Mouse (Mus musculus): ENCODE measurements around the gene Gata3. TPM values are rescaled to one million over a fixed set of nuclear protein-coding genes. Genes with fewer than 3 reads are reported as not detected.
A peak's percentile ranks its signal among the peaks of the same experiment; 100 is the strongest.

Gene Gata3
- polyA plus RNA-seq (2016; fragmentation: Nextera tagmentation; extraction: Ambion mirVana): 7.9 and 8.0 TPM in 2 replicates

GRCm38 (mm10) chr2:9889651-9890183 is at the start of gene Gata3:
Gene Gata3 (minus strand): TSS chr2:9890034.
- no peak for ATAC-seq (ENCODE audit: insufficient number of reproducible peaks, low FRiP score)
- Histone ChIP-seq H3K9ac (no peak within 1 kb of the TSS), H3K9me3 (replicated peaks) (0 out of 2 replicates have a peak, but pooled peaks cover 3% of the 10 kb centered on the region), H3K4me3 (peak within 1 kb of the TSS; percentile 36), H3K4me2 (peak within 1 kb of the TSS; percentile 68), H3K4me1 (replicated peaks) (peaks cover 14% of the 10 kb centered on the region), H3K27ac (ENCODE audit: poor library complexity, severe bottlenecking) (no peak within 1 kb of the TSS), H3K27me3 (replicated peaks) (peaks cover 93% of the 10 kb centered on the region), H3K36me3 (no peaks in the 10 kb centered on the region)
- under 1% methylated on average over 23 of the region's 23 CpGs for WGBS

DNA sequence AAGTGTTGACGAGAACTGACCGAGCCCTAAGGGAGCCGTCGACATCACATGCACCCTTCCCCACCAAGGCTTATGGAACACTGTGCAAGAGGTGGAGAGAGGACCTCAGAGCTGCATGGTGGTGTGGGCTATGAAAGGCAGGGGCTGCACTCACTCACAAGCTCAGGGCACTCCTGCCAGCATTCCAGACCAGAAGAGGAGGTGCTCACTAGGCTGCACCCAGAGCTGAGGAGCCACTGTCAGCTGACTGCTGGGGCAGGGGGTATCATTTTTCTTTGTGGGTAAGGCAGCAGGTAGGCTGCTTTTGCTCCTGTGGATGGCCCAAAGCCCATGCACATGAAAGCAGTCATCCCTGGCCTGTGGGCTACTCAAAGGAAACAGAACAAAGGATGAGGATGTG is 49.4 kb upstream of the Gata3 start:
- no peaks in the 10 kb centered on the region; the same call in 1 of the 2 replicates for H3K36me3 ChIP-seq
- no peak overlapping the region for H3K4me3 ChIP-seq
- peak; percentile 22; the same call in 1 of the 2 replicates for ATAC-seq (ENCODE audit: insufficient number of reproducible peaks, low FRiP score)
- H3K4me1 ChIP-seq (replicated peaks): peaks cover 11% of the 10 kb centered on the region
- WGBS: 63% methylated on average over 4 of the region's 4 CpGs
- H3K27me3 ChIP-seq (replicated peaks): no peaks in the 10 kb centered on the region
- H3K27ac ChIP-seq (ENCODE audit: poor library complexity, severe bottlenecking): no peak overlapping the region
- no peaks in the 10 kb centered on the region for H3K9me3 ChIP-seq (replicated peaks)
- no peak overlapping the region for H3K9ac ChIP-seq
- no peak overlapping the region for H3K4me2 ChIP-seq

GRCm38 (mm10) chr2:9935965-9936364 is 46.1 kb upstream of the Gata3 start:
- Histone ChIP-seq H3K9me3 (replicated peaks) (no peaks in the 10 kb centered on the region), H3K36me3 (no peaks in the 10 kb centered on the region; the same call in 1 of the 2 replicates), H3K4me2 (peak overlapping the region; percentile 36; the same call in 1 of the 2 replicates), H3K27me3 (replicated peaks) (no peaks in the 10 kb centered on the region), H3K27ac (ENCODE audit: poor library complexity, severe bottlenecking) (no peak overlapping the region), H3K4me1 (replicated peaks) (peaks cover 11% of the 10 kb centered on the region), H3K9ac (no peak overlapping the region), H3K4me3 (no peak overlapping the region)
- ATAC-seq (ENCODE audit: insufficient number of reproducible peaks, low FRiP score): 0 out of 2 replicates have a peak, but pooled peaks have one; percentile 36
- 0% methylated on average over 1 of the region's 1 CpGs for WGBS

DNA sequence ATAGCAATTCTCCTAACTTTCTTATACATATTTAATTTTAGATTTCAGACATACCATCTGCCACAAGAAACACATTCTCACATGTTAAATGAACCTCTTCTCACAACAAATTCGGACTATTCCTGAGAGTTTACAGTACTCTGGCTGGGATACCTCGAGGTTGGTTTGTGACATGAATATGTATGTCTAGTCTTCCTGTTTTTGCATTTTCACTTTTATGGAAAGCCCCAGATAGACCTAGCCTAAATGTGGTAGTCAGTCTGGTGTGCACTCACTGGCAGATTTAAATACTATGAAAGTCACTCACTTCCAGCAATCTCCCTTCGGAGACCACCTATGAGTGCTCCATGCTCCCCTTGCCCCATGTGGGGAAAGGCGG is 37.1 kb upstream of the Gata3 start:
- Histone ChIP-seq H3K4me2 (no peak overlapping the region), H3K9ac (no peak overlapping the region), H3K36me3 (peaks cover 10% of the 10 kb centered on the region; the same call in 1 of the 2 replicates), H3K4me1 (replicated peaks) (peaks cover 5% of the 10 kb centered on the region; the same call in 1 of the 2 replicates), H3K27me3 (replicated peaks) (no peaks in the 10 kb centered on the region), H3K4me3 (no peak overlapping the region), H3K9me3 (replicated peaks) (no peaks in the 10 kb centered on the region), H3K27ac (ENCODE audit: poor library complexity, severe bottlenecking) (no peak overlapping the region)
- 81% methylated on average over 4 of the region's 4 CpGs for WGBS
- no peak for ATAC-seq (ENCODE audit: insufficient number of reproducible peaks, low FRiP score)

DNA sequence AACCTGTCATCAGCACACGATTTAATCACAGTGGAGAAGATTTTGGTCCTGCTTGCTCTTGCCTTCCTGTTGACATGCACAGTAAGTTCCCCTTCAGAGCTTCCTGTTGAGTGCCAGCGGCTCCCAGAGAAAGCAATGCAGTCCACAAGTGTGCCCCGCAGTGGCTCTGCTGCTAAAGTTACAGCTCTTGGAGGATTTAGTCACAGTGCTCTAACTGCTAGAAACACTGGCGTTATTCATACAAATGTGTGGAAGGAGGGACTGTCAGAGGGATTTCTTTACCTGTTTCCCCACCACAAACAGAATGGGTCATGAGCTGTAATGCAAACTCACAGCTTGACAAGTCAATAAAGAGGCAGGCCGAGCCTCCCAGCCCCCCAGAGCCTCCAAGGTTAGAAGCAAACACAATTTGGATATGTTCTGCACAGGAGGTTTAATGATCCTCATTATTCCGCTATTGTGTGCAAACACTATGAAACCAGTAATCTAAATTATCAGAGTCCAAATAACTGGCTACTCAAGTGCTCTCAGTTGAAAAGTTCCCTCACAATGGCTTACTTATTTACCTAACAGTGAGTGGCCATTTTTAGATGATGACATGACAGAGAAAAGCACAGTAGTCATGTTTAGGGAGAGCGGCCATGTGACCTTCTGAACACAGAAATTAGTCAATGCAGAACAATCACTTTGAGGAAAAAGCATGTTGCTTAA is 36.5 kb upstream of the Gata3 start:
- H3K36me3 ChIP-seq: peaks cover 10% of the 10 kb centered on the region; the same call in 1 of the 2 replicates
- H3K9me3 ChIP-seq (replicated peaks): no peaks in the 10 kb centered on the region
- no peak for ATAC-seq (ENCODE audit: insufficient number of reproducible peaks, low FRiP score)
- no peak overlapping the region for H3K4me2 ChIP-seq
- H3K4me3 ChIP-seq: no peak overlapping the region
- H3K27ac ChIP-seq (ENCODE audit: poor library complexity, severe bottlenecking): peak overlapping the region; percentile 32; the same call in 1 of the 2 replicates
- H3K27me3 ChIP-seq (replicated peaks): no peaks in the 10 kb centered on the region
- WGBS: 52% methylated on average over 7 of the region's 7 CpGs
- peaks cover 5% of the 10 kb centered on the region; the same call in 1 of the 2 replicates for H3K4me1 ChIP-seq (replicated peaks)
- no peak overlapping the region for H3K9ac ChIP-seq

DNA sequence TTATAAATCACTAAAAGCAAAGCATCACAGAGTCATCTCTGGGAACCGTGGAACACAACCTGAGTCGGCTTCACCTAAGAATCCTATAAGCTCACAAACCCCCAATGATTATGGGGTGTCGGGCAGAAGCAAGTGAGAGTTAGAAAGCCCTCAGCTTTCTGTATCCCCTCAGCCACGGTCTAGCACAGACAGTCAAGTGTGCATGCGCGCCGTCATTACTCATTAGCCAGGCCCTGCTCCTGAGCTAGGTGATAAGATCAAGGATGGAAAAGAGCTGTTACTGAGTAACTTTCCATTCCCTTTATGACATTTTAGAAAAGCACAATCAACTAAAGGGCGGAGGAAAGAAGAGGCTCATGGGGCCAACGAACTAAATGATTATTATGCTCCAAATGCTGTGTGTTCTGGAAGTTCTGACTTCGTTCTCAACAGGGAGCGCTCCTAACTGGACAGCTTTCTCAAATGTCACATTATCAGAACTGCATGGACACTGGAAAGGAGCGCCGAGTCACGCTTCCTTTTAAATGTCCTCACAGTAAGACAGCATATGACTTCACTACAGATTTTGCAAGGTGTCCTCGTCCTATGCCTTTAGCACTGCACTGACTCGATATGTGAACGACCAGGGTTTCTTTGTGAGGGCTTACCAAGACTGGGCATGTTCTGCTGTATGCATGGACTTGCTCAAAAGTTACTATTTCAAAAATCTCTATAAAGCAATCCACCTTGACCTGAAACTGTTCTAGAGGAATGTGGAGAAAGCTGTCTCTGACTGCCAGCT is 29.0 kb upstream of the Gata3 start:
- Histone ChIP-seq H3K9ac (no peak overlapping the region), H3K4me2 (no peak overlapping the region), H3K27me3 (replicated peaks) (no peaks in the 10 kb centered on the region), H3K9me3 (replicated peaks) (no peaks in the 10 kb centered on the region), H3K4me3 (no peak overlapping the region), H3K4me1 (replicated peaks) (0 out of 2 replicates have a peak, but pooled peaks cover 9% of the 10 kb centered on the region), H3K27ac (ENCODE audit: poor library complexity, severe bottlenecking) (no peak overlapping the region), H3K36me3 (peaks cover 33% of the 10 kb centered on the region)
- 65% methylated on average over 17 of the region's 17 CpGs for WGBS
- no peak for ATAC-seq (ENCODE audit: insufficient number of reproducible peaks, low FRiP score)

- Histone ChIP-seq H3K36me3 (peaks cover 24% of the 10 kb centered on the region), H3K4me2 (no peak overlapping the region), H3K4me3 (no peak overlapping the region), H3K4me1 (replicated peaks) (peaks cover 17% of the 10 kb centered on the region), H3K27me3 (replicated peaks) (no peaks in the 10 kb centered on the region), H3K9ac (no peak overlapping the region), H3K9me3 (replicated peaks) (no peaks in the 10 kb centered on the region), H3K27ac (ENCODE audit: poor library complexity, severe bottlenecking) (no peak overlapping the region)
- no peak for ATAC-seq (ENCODE audit: insufficient number of reproducible peaks, low FRiP score)
- 82% methylated on average over 9 of the region's 9 CpGs for WGBS
Measured at GRCm38 (mm10) chr2:9917602-9918001, 27.8 kb upstream of the Gata3 start.

GRCm38 (mm10) chr2:9905995-9906394 is 16.2 kb upstream of the Gata3 start:
- Histone ChIP-seq H3K9ac (no peak overlapping the region), H3K4me1 (replicated peaks) (peaks cover 4% of the 10 kb centered on the region; the same call in 1 of the 2 replicates), H3K4me2 (peak overlapping the region; percentile 66), H3K27ac (ENCODE audit: poor library complexity, severe bottlenecking) (no peak overlapping the region), H3K9me3 (replicated peaks) (no peaks in the 10 kb centered on the region), H3K4me3 (peak overlapping the region; percentile 31), H3K27me3 (replicated peaks) (peaks cover under 1% of the 10 kb centered on the region; the same call in 1 of the 2 replicates), H3K36me3 (no peaks in the 10 kb centered on the region)
- 2% methylated on average over 11 of the region's 11 CpGs for WGBS
- peak; percentile 45; the same call in 1 of the 2 replicates for ATAC-seq (ENCODE audit: insufficient number of reproducible peaks, low FRiP score)

DNA sequence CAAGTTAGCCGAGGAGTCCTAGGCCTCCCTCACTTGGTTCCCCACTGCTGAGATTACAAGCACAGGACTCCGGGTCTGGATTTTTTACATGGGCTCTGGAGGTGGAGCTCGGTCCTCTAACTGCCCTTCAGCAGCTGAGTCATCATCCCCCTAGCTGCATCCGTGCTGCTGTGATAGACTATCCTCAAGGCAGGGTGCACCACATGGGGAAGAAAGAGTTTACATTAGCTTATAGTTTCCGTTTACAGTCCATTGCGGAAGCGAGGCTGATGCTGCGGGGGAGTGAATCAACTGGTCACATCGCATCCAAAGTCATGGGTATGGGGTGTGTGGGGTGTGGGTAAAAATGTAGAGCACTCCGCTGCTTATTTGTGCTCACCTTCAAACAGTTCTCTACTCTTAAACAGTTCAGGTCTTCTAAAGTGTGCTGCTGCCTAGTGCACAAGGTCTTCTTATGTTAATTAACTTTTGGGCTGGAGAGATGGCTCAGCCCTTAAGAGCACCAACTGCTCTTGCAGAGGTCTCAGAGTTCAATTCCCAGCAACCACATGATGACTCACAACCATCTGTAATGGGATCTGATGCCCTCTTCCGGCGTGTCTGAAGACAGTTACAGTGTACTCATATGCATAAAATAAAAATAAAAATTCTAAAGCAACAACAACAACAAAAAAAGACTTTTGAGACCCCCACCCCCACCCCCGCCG is 14.2 kb upstream of the Gata3 start:
- no peak overlapping the region for H3K4me2 ChIP-seq
- no peaks in the 10 kb centered on the region for H3K36me3 ChIP-seq
- peaks cover 4% of the 10 kb centered on the region; the same call in 1 of the 2 replicates for H3K4me1 ChIP-seq (replicated peaks)
- no peak overlapping the region for H3K4me3 ChIP-seq
- no peak for ATAC-seq (ENCODE audit: insufficient number of reproducible peaks, low FRiP score)
- H3K27me3 ChIP-seq (replicated peaks): peaks cover 13% of the 10 kb centered on the region
- H3K9me3 ChIP-seq (replicated peaks): no peaks in the 10 kb centered on the region
- 44% methylated on average over 14 of the region's 14 CpGs for WGBS
- H3K27ac ChIP-seq (ENCODE audit: poor library complexity, severe bottlenecking): no peak overlapping the region
- no peak overlapping the region for H3K9ac ChIP-seq

DNA sequence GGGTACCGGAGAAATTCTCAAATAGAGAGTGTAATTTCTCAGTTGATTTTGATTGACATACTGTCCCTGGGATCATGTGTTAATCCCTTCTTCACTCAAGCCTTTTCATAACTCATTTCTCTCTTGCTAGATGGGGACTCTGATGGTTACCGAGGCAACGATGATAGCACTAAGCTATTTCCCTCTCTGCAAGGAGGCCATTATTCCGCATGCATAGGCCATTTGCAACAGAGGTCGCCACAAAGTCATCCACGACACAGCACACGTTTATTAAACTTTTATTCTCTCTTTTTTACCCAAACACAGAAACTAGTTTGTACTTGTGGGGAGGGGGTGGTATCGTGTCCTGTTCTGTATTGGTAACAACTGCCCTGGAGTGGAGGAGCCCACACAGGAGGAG is 8.0 kb upstream of the Gata3 start:
- WGBS: 18% methylated on average over 8 of the region's 8 CpGs
- H3K27me3 ChIP-seq (replicated peaks): peaks cover 73% of the 10 kb centered on the region
- H3K9me3 ChIP-seq (replicated peaks): no peaks in the 10 kb centered on the region

More for the DNA sequence above, 8.0 kb upstream of the Gata3 start:
- Histone ChIP-seq H3K9ac (no peak overlapping the region), H3K4me2 (no peak overlapping the region), H3K27ac (ENCODE audit: poor library complexity, severe bottlenecking) (no peak overlapping the region), H3K4me1 (replicated peaks) (peaks cover 14% of the 10 kb centered on the region), H3K4me3 (no peak overlapping the region), H3K36me3 (no peaks in the 10 kb centered on the region)
- no peak for ATAC-seq (ENCODE audit: insufficient number of reproducible peaks, low FRiP score)
